Mouse (Mus musculus): Measurements from ENCODE around the gene Gm7358. TPM values are rescaled to one million over a fixed set of nuclear protein-coding genes. Genes with fewer than 3 reads are reported as not detected.

Gm7358 gene
- polyA plus RNA-seq, 1 experiment from 2014 or later = not detected

Other genes with a start within 250 kb of the Gm7358 start
- gene Gm7168, start 111.2 kb downstream of the Gm7358 start, polyA plus RNA-seq (2014; fragmentation: Nextera tagmentation; extraction: Ambion mirVana) = not detected in 2 replicates
- not detected in 2 replicates for gene Gm7356, start 55.8 kb downstream of the Gm7358 start, polyA plus RNA-seq (2014; fragmentation: Nextera tagmentation; extraction: Ambion mirVana)
- 3.0 and 3.1 TPM in 2 replicates for gene Dact2, start 144.8 kb upstream of the Gm7358 start, polyA plus RNA-seq (2014; fragmentation: Nextera tagmentation; extraction: Ambion mirVana)
- gene Smoc2, start 220.0 kb upstream of the Gm7358 start, polyA plus RNA-seq (2014; fragmentation: Nextera tagmentation; extraction: Ambion mirVana) = 3.5 and 5.3 TPM in 2 replicates

All from hindbrain, embryonic 14.5 days (tissue).